Mouse (Mus musculus) lung, embryonic 15.5 days (tissue): ENCODE data around the gene Pan2. TPM values are rescaled to one million over a fixed set of nuclear protein-coding genes. Genes with fewer than 3 reads are reported as not detected.
"Not testable (repeated sequence)": the region's sequence is repeated elsewhere in the genome, so short reads cannot be mapped to it uniquely, and the experiment has no call there.

Source experiments
- ATAC-seq: fragments of 200-750 bp; cut with Nextera tagmentation; 2 replicates; pipeline ENCODE4 v1.8.0; 2017; ENCODE audit warnings: moderate number of reproducible peaks, borderline replicate concordance; ENCODE audit not compliant: low FRiP score, low TSS enrichment; ENCODE audit errors: extremely low read depth
- H3K27ac ChIP-seq: fragments of 300-500 bp; sonication (generic); 2 replicates; pipeline ENCODE4 v1.5.1; 2015; ENCODE audit warnings: moderate library complexity, mild to moderate bottlenecking, inconsistent platforms
- H3K27me3 ChIP-seq: fragments of 300-500 bp; sonication (generic); 2 replicates; pipeline ENCODE4 v1.6.1; 2015; ENCODE audit warnings: inconsistent platforms
- H3K36me3 ChIP-seq: fragments of 300-500 bp; sonication (generic); 2 replicates; pipeline ENCODE4 v1.6.1; 2015; ENCODE audit warnings: inconsistent platforms
- H3K4me1 ChIP-seq: fragments of 300-500 bp; sonication (generic); 2 replicates; pipeline ENCODE4 v1.6.1; 2015; ENCODE audit warnings: inconsistent platforms
- H3K4me2 ChIP-seq: fragments of 300-500 bp; sonication (generic); 2 replicates; pipeline ENCODE4 v1.6.1; 2015; ENCODE audit warnings: inconsistent platforms, mild to moderate bottlenecking, moderate library complexity
- H3K4me3 ChIP-seq: fragments of 300-500 bp; sonication (generic); 2 replicates; pipeline ENCODE4 v1.5.1; 2015; ENCODE audit warnings: mild to moderate bottlenecking, inconsistent platforms
- H3K9ac ChIP-seq: fragments of 300-500 bp; sonication (generic); 2 replicates; pipeline ENCODE4 v1.6.1; 2015; ENCODE audit warnings: inconsistent platforms
- H3K9me3 ChIP-seq: fragments of 300-500 bp; sonication (generic); 2 replicates; pipeline ENCODE4 v1.6.1; 2016; ENCODE audit warnings: inconsistent platforms
- WGBS: fragments of 180-500 bp; shearing (Covaris S2); methylation state at CpG from one replicate; pipeline ENCODE4 v1.1.7; 2015; 5-methylcytosine and 5-hydroxymethylcytosine counted together
- polyA plus RNA-seq: library from polyadenylated mRNA; unstranded; fragments of >200 nt; fragmentation: Nextera tagmentation; extraction: Ambion mirVana; gene quantifications from 2 replicates; pipeline ENCODE4 v1.2.1, GENCODE M21; 2015

Pan2 gene
- polyA plus RNA-seq, 1 experiment from 2014 or later: 34.5 TPM

- H3K36me3 ChIP-seq: no peaks in the 10 kb centered on the region
- H3K9me3 ChIP-seq: no peaks in the 10 kb centered on the region
- peaks cover 14% of the 10 kb centered on the region; the same call in 1 of the 2 replicates for H3K4me1 ChIP-seq
- WGBS: under 1% methylated on average over 43 of the region's 43 CpGs
- H3K27ac ChIP-seq: peak within 1 kb of the TSS; percentile 54
- H3K4me3 ChIP-seq: peak within 1 kb of the TSS; percentile 72
- peak within 1 kb of the TSS; percentile 68 for H3K9ac ChIP-seq
- peak within 1 kb of the TSS; percentile 65 for H3K4me2 ChIP-seq
- H3K27me3 ChIP-seq: no peaks in the 10 kb centered on the region
- peak; percentile 100 for ATAC-seq
Observed at GRCm38 (mm10) chr10:128270287-128270841, 32.8 kb upstream of the Pan2 start, which contains the start of gene Stat2. Stat2 (plus strand) TSS chr10:128270559.

DNA sequence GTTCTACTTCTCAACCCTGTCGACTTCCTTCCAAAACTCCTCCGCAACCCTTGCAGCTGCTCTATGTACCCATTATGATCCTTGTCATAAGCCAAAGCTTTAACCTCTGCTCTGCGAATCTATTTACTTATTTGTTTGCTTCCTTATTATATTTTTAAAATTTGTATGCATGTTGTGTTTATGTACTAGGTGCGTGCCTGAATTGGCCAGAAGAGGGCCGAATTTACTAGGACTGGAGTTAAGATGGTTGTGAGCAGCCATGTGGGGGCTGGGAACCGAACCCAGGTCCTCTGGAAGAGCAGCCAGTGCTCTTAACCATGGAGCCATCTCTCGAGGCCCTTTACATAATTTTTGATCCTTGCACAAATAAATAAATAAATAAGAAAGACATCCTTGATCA lies 32.3 kb upstream of the Pan2 start:
- H3K9me3 ChIP-seq: no peaks in the 10 kb centered on the region
- H3K4me2 ChIP-seq: peak overlapping the region; percentile 65
- peak overlapping the region; percentile 72 for H3K4me3 ChIP-seq
- H3K4me1 ChIP-seq: peaks cover 14% of the 10 kb centered on the region; the same call in 1 of the 2 replicates
- 35% methylated on average over 7 of the region's 7 CpGs for WGBS
- H3K27ac ChIP-seq: peak overlapping the region; percentile 54; the same call in 1 of the 2 replicates
- no peak for ATAC-seq
- H3K9ac ChIP-seq: peak overlapping the region; percentile 68
- H3K27me3 ChIP-seq: no peaks in the 10 kb centered on the region
- H3K36me3 ChIP-seq: no peaks in the 10 kb centered on the region

- H3K36me3 ChIP-seq: no peaks in the 10 kb centered on the region
- 60% methylated on average over 2 of the region's 2 CpGs for WGBS
Observed at GRCm38 (mm10) chr10:128271883-128272282, 31.3 kb upstream of the Pan2 start.

DNA sequence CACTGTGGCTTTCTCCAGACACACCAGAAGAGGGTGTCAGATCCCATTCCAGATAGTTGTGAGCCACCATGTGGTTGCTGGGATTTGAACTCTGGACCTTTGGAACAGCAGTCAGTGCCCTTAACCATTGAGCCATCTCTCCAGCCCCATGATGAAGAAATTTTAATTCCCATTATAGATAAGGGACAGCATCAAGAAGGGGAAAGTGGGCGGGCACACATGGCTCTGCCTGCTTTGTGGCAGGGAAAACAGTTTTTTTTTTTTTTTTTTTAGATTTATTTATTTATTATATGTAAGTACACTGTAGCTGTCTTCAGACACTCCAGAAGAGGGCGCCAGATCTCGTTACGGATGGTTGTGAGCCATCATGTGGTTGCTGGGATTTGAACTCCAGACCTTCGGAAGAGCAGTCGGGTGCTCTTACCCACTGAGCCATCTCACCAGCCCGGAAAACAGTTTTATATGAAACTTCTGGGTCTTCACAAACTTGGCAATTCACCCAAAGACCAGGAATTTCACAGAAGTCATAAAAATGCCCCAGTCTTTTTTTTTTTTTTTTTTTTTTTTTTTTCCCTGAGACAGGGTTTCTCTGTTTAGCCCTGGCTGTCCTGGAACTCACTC lies 30.2 kb upstream of the Pan2 start:
- H3K9ac ChIP-seq, H3K4me2 ChIP-seq, H3K27ac ChIP-seq, H3K27me3 ChIP-seq, ATAC-seq, H3K4me3 ChIP-seq, H3K36me3 ChIP-seq, H3K9me3 ChIP-seq: not testable (repeated sequence)
- peaks cover 14% of the 10 kb centered on the region; the same call in 1 of the 2 replicates for H3K4me1 ChIP-seq
- 76% methylated on average over 7 of the region's 7 CpGs for WGBS

More at GRCm38 (mm10) chr10:128271883-128272282, 31.3 kb upstream of the Pan2 start:
- ATAC-seq: no peak
- no peak overlapping the region for H3K9ac ChIP-seq
- H3K4me3 ChIP-seq: no peak overlapping the region
- H3K4me1 ChIP-seq: peaks cover 14% of the 10 kb centered on the region; the same call in 1 of the 2 replicates
- H3K9me3 ChIP-seq: no peaks in the 10 kb centered on the region
- H3K27me3 ChIP-seq: no peaks in the 10 kb centered on the region
- H3K4me2 ChIP-seq: no peak overlapping the region
- H3K27ac ChIP-seq: no peak overlapping the region

GRCm38 (mm10) chr10:128275374-128275773 lies 27.8 kb upstream of the Pan2 start:
- H3K4me3 ChIP-seq: not testable (repeated sequence)
- 83% methylated on average over 1 of the region's 1 CpGs for WGBS

DNA sequence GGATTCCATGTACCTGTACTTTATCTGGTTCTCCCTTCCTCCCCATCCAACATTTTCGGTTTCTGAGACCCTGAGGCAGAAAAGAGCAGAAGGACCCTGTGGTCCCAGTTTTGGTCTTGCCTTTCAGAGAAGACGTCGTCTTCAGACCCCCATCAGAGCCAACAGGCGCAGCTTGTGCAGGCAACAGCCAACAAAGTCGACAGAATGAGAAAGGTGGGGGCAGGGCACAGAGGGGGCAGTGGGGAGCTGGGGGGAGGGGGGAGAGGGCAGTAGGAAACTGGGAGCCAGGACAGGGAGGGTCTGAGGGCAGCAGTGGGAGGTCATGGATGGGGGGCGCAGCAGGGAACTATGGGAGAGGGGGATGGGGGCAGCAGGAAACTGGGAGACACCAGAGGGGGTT lies 25.0 kb upstream of the Pan2 start:
- H3K4me2 ChIP-seq: no peak overlapping the region
- WGBS: 64% methylated on average over 6 of the region's 6 CpGs
- H3K9ac ChIP-seq: no peak overlapping the region
- no peak overlapping the region for H3K27ac ChIP-seq
- H3K9me3 ChIP-seq: no peaks in the 10 kb centered on the region
- no peaks in the 10 kb centered on the region for H3K27me3 ChIP-seq
- H3K4me3 ChIP-seq: no peak overlapping the region
- no peak for ATAC-seq
- no peaks in the 10 kb centered on the region for H3K4me1 ChIP-seq
- H3K36me3 ChIP-seq: peaks cover 22% of the 10 kb centered on the region

More at GRCm38 (mm10) chr10:128275374-128275773, 27.8 kb upstream of the Pan2 start:
- H3K9me3 ChIP-seq, ATAC-seq, H3K36me3 ChIP-seq, H3K4me1 ChIP-seq, H3K27me3 ChIP-seq, H3K27ac ChIP-seq, H3K4me2 ChIP-seq, H3K9ac ChIP-seq: not testable (repeated sequence)

DNA sequence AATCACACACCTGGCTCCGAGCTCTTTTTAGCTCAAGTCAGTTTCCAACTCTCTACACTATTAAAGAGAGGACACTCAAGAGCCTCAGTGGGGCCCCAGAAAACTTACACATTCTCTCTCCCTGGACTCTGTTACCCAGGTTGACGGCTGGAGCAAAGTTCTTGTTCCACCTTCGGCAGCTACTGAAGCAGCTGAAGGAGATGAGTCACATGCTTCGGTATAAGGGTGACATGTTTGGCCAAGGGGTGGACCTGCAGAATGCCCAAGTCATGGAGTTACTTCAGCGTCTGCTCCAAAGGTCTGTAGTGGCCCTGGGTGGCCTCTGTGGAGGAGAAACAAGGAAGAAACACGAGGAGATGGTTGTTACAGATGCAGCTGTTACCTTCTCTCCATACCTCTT lies 22.2 kb upstream of the Pan2 start:
- Histone ChIP-seq H3K36me3 (peaks cover 45% of the 10 kb centered on the region), H3K9me3 (no peaks in the 10 kb centered on the region), H3K4me3 (no peak overlapping the region), H3K27me3 (no peaks in the 10 kb centered on the region), H3K9ac (no peak overlapping the region), H3K4me2 (no peak overlapping the region), H3K27ac (no peak overlapping the region), H3K4me1 (no peaks in the 10 kb centered on the region)
- no peak for ATAC-seq
- 80% methylated on average over 6 of the region's 6 CpGs for WGBS

GRCm38 (mm10) chr10:128281682-128282081 lies 21.5 kb upstream of the Pan2 start:
- Histone ChIP-seq H3K9me3 (no peaks in the 10 kb centered on the region), H3K4me2 (no peak overlapping the region), H3K27me3 (no peaks in the 10 kb centered on the region), H3K36me3 (peaks cover 49% of the 10 kb centered on the region), H3K9ac (no peak overlapping the region), H3K27ac (no peak overlapping the region), H3K4me3 (no peak overlapping the region), H3K4me1 (no peaks in the 10 kb centered on the region)
- WGBS: 89% methylated on average over 14 of the region's 14 CpGs
- ATAC-seq: no peak

DNA sequence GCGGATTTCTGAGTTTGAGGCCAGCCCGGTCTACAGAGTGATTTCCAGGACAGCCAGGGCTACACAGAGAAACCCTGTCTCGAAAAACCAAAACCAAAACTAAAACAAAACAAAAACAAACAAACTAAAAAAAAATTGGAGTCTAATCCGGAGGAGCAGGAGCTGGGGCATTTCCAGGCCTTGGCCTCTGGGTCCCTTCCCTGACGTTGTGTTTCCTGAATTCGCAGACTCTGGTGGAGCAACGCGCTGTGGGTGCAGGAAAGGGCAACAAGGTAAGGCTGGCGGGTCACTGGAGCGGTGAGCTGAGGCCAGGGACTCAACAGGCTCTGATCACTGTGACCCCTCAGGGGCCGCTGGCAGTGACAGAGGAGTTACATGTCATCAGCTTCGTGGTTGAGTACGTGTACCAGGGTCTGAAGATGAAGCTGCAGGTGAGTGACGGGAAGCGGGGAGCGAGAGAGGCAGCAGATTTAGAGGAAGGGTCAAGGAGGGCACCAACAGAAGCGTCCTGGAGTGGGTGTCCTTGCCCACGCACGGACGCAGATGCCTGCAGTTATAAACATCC lies 20.2 kb upstream of the Pan2 start:
- H3K4me2 ChIP-seq: no peak overlapping the region
- no peak overlapping the region for H3K4me3 ChIP-seq
- H3K9me3 ChIP-seq: no peaks in the 10 kb centered on the region
- H3K27me3 ChIP-seq: no peaks in the 10 kb centered on the region
- H3K4me1 ChIP-seq: no peaks in the 10 kb centered on the region
- peaks cover 50% of the 10 kb centered on the region for H3K36me3 ChIP-seq
- WGBS: 80% methylated on average over 20 of the region's 20 CpGs
- no peak overlapping the region for H3K27ac ChIP-seq
- ATAC-seq: no peak
- H3K9ac ChIP-seq: no peak overlapping the region

GRCm38 (mm10) chr10:128283604-128284579 lies 19.2 kb upstream of the Pan2 start:
- no peak overlapping the region for H3K4me3 ChIP-seq
- H3K4me2 ChIP-seq: no peak overlapping the region
- ATAC-seq: no peak; the same call in 1 of the 2 replicates
- H3K9me3 ChIP-seq: no peaks in the 10 kb centered on the region
- no peaks in the 10 kb centered on the region for H3K4me1 ChIP-seq
- H3K9ac ChIP-seq: no peak overlapping the region
- 65% methylated on average over 31 of the region's 31 CpGs for WGBS
- no peaks in the 10 kb centered on the region for H3K27me3 ChIP-seq
- H3K27ac ChIP-seq: no peak overlapping the region
- peaks cover 52% of the 10 kb centered on the region for H3K36me3 ChIP-seq

DNA sequence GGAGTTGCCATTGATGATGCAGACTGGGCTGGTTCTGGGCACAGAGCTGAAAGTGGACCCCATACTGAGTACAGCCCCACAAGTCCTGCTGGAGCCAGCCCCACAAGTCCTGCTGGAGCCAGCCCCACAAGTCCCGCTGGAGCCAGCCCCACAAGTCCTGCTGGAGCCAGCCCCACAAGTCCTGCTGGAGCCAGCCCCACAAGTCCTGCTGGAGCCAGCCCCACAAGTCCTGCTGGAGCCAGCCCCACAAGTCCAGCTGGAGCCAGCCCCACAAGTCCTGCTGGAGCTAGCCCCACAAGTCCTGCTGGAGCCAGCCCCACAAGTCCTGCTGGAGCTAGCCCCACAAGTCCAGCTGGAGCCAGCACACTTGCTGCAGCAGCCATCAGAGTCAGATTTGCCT lies 12.5 kb upstream of the Pan2 start:
- not testable (repeated sequence) for H3K27ac ChIP-seq, H3K9ac ChIP-seq, H3K9me3 ChIP-seq, H3K4me1 ChIP-seq, H3K4me3 ChIP-seq, H3K4me2 ChIP-seq, ATAC-seq, H3K27me3 ChIP-seq
- 75% methylated on average over 1 of the region's 1 CpGs for WGBS
- peaks cover 22% of the 10 kb centered on the region for H3K36me3 ChIP-seq
